Mouse (Mus musculus) urinary bladder, postnatal 25 days (tissue): Measurements from ENCODE around the gene Pter.

Source experiments
- DNase-seq: peaks from one replicate; pipeline ENCODE4 v3.0.0; 2022; ENCODE audit warnings: low spot score

Pter gene

DNA sequence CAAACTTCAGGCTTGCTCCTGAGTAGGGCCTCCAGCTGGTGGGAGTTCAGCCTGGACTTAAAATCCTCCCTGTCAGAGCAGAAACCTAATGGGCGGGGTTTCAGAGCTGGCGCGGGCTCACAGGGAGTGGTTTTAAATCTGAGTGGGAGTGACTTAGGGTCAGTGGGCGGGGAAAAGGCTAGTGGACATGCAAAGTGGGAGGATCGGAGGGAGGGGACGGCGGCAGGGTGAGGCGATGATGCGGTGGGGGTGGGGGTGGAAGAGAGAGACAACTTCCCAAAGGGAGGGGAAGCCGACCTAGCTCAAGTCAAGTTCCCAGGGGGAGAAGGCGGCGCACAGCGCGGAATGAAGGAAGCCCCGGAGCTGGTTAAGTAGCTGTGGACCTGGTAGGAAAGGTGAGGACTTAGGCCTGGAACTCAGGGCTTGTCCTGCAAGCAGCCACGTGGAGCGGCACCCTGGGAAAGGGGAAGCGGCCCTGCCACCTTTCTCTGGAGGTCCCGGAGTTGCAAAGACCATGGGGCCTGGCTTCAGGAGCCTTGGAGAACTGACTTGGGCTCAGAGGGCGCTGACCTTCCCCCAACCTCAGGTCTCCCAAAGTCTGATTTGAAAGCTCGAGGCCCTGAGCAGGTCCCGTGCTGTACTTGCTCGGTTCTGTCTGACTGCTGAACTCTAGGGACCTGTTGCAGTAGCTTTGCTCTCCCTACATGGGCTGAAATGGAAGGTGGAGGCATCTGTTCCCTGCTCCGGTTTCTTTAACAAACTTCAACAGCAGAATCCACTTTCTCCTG, at the start of gene Pter:
Pter (plus strand) TSS at position 238 of the 788 bp plus-strand sequence.
- peak; percentile 84 for DNase-seq

GRCm38 (mm10) chr2:12874232-12874631, 49.6 kb upstream of the Pter start:
- no peak for DNase-seq

DNA sequence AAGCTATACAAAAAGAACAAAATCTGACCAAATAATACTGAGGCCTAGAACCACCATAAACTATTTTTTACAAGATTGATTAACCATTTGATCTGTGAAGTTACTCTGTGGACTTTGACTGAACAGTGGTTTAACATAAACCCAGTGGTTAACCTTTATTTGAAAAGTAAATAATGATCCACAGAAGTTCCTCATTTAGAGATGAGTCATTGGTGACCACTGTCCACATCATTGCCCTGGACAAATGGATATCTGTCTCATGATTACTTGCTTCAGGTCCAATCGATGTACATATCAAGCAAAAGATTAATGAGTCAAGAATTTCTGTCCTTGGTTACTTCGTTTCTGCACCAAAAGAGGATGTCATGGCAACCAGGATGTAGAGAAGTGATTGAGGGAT, 44.3 kb upstream of the Pter start:
- no peak for DNase-seq

DNA sequence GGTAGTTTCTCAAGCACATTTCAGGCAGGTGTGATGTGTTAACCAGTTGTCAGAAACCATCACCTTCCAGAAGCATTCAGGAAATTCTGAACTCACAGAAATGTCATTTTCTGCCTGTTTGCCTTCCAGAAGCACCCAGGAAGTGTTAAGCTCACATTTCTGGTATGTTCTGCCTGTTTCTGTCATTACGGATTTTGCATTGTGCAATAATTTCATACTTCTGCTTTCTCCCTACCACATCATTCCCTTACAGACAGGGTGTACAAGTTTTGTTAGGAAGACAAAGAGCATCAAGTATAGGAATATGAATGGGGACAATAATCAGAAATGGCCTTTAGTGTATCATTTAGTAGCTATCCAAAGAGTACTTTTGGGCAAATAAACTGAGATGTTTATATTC, 42.8 kb upstream of the Pter start:
- DNase-seq: no peak

GRCm38 (mm10) chr2:12883276-12883914, 40.4 kb upstream of the Pter start:
- DNase-seq: no peak

DNA sequence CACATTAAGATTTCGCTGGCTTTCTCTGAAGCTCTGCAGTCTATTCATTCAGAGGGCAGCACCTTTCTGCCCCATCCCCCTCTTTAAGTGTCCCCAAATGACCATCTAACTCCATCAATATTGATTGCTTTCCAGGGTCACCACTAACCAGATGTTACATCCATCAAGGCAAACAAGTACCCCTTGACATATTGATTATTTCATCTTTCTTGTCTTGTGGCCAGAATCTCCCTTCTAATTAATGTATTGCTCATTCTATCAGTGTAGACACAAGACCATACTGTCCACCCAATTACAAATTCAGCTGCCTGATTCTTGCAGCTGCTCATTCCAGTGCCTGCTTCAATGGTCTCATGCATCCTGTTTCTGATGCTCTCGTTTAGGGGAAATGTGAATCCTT, 36.8 kb upstream of the Pter start:
- DNase-seq: no peak

DNA sequence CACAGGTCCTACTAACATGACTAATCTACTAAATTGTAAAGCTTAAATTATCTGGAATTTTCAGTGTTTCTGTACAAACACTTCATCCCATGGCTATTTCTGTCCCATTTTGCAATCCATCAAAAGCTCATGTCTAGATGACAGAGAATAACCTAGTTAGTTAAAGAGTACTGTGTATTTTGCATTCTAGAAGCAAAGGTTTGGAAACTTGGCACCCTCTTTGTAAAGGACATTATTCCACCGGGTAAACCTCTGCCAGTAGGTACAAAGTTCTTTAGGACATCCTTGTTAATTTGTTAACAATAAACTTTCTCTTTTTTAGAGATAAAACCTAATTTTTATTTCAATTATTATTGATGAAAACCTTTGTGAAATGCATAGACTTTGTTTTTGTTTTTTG, 18.1 kb upstream of the Pter start:
- DNase-seq: no peak

- DNase-seq: no peak
These were observed 1.8 kb downstream of the Pter start for GRCm38 (mm10) chr2:12925643-12926042.

DNA sequence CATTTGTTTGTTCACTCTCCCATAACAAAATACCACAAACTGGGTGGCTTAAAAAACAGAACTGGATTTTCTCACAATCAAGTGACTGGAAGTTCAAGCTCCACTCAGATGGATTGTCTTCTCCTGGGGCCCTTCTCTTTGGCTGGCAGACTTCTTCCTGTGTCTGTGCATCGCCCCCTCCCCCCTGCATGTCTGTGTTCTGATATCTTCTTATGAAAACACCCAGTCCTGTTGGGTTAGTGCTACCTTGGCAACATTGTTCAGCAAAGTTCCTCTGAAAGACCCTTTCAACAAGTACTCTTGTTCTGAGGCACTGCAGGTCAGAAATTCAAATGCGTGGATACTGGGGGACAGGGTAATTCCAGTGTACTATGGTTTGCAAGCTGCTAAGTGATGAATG, 6.5 kb downstream of the Pter start:
- no peak for DNase-seq

DNA sequence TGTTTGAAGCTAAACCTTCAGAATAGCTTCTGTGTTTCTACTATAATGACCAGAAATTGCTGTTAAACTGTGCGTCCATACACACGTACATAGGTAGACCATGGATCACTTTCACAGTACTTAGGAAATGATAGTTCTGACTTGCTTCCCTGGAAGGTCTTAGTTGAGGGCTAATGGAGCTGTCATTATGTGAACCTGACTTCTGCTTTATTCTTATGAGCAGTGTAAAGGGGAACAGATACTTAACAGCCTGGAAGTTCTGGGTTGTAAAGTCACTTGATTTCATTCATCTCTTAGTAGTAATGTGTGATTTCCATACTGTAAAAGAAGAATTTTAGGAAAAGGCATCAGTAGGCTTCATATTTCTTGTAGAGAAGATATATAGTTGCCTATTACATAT, 10.1 kb downstream of the Pter start:
- no peak for DNase-seq

DNA sequence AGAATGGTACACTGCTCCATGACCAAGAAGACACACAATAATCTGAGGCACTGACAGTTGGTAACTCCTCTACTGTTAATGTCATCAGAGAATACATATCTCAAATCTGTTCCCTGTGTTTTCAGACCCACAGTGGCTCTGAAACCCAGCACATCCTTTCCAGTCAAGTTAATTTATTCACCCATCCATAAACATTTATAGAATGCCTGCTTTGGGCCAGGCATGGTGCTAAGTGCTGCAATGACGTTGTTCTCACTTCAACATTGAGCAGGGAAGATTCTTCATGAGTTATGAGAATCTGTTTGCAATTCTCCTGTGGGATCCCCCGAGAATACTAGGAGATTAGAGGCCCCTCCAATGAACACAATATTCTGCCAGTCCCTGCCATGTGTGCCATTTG, 11.4 kb downstream of the Pter start:
- DNase-seq: no peak

DNA sequence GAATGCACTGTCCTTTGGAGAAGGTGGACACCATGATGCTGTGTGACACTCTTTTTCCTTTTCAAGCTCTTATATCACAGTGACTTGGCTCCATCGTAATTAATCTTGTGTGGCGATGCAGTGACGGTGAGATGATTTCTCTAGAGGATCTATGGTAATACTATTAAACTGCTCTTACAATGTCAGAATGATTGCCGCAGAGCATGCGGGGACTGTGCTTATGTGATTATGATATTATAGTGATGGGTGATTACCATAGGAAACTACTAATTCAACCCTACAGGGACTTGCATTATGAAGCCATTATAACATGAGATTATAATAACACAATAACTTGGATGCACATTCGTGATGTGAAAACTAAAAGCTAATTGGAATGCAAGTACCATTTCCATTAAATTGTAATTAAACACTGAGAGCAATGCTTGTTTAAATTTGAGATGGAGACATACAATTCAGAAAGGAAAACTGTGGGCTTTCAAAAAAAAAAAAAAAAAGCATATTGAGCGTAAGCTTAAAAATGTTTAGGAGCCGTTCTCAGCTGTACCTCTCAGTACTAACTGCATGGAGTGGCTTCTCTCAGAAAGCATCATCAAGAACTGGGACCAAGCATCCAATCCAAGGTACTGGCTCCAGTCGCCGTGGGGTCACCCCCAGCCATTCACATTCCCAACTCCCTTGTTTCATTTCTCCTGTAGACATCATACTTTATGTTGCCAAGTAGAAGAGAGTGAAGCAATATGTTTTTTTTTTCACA, 13.8 kb downstream of the Pter start:
- DNase-seq: no peak

- no peak for DNase-seq
These were observed 14.8 kb downstream of the Pter start for GRCm38 (mm10) chr2:12938641-12939040.

DNA sequence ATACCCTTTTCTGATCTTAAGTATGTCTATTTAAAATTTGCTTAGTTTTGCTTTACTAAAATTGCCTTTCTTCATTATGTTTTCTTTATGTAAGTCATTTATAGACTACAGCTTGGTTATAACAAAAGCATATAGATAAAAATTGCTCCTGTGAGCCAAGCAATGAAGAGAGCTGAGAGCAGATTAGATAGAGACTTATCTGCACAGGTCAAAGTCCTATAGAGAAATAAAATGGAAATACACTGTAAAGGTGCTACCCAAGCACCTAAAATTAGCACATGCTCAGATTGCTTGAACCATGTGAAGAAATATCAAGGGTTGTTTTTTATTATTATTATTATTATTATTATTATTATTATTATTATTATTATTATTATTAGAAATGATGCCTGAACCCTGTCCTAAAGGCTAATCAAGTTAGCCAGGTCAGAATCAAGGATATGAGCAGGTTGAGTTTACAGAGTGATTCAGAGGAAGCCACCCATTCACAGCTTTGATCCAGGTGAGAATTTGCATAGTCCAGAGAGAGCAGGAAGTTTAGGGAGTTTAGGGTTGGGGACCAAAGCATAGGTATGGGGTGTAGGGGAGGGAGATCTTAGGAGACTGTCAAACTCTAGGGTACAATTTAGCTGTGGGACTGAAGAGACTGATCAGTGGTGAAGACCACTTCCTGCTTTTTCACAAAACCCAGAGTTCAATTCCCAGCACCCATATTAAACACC, 33.0 kb downstream of the Pter start:
- DNase-seq: no peak

- no peak for DNase-seq
These were observed 46.3 kb downstream of the Pter start for GRCm38 (mm10) chr2:12970049-12970724.

- no peak for DNase-seq
These were observed 49.9 kb downstream of the Pter start for GRCm38 (mm10) chr2:12973752-12974151.

GRCm38 (mm10) chr2:12977367-12977766, 53.5 kb downstream of the Pter start:
- no peak for DNase-seq

- no peak for DNase-seq
These were observed 54.9 kb downstream of the Pter start for GRCm38 (mm10) chr2:12978771-12979170.

DNA sequence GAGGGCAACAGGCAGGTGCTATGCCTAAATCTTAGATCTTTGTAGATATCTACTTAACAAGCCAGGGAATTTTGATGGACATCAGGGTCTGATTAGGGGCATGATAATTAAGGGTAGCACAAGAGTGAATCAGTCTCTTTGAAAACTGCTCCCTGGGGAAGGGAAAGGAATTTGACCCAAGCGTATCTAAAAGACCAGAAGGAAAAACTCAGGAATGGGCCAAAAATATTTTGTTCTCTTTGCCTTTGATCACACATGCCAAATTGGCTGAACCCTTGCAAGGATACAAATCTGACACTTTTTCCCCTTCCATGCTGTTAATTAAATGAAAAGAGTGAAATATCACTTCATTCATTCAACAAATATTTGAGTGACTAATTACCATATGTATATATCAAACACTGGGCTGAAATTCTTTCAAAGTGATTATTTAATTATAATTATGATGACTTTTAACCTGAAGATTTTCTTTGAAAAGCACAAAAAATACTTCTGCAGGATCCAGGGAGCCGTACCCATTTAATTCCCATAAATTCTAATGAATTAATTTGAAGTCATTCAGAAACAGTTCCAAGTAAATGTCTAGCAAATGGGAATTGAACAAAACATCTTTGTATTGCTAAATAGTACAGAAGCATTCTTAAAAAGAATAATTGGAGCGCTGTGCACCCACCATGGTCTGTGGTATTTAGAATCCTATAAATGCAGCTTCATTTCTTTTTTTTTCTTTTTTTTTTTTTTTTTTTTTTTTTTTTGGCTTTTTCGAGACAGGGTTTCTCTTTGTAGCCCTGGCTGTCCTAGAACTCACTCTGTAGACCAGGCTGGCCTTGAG, 61.3 kb downstream of the Pter start:
- no peak for DNase-seq

GRCm38 (mm10) chr2:13000026-13000425, 76.2 kb downstream of the Pter start:
- DNase-seq: no peak

GRCm38 (mm10) chr2:13008433-13008832, 84.6 kb downstream of the Pter start:
- no peak for DNase-seq
